7 mouse cellular contexts compared by ENCODE assay signal in genomic region chr11:85492231-85492630, GRCm38 (mm10).
DNase-seq lines count a peak whose midpoint lies in the region; ATAC-seq lines count a peak whose summit lies in the region.

No protein-coding gene starts in this region.

- no peak for ATAC-seq in heart, embryonic 13.5 days (ENCODE audit: extremely low read depth, insufficient number of reproducible peaks, low FRiP score, low TSS enrichment)
- peak; percentile 32 for ATAC-seq in liver, embryonic 16.5 days (ENCODE audit: low read depth)

- H3K27ac ChIP-seq in heart, embryonic 13.5 days (replicated peaks), result peak overlapping the region; percentile 80
- H3K27ac ChIP-seq in liver, embryonic 16.5 days (ENCODE audit: low read length), result no peak overlapping the region

- DNase-seq in adrenal gland, adult 8-10 months, result peak; percentile 32
- peak; percentile 36 for DNase-seq in embryo, embryonic 11 days
- peak; percentile 48 for DNase-seq in layer of hippocampus, adult 11-12 months (ENCODE audit: low spot score)
- peak; percentile 25 for DNase-seq in yolk sac, embryonic 10.5 days (ENCODE audit: low spot score)
- no peak for DNase-seq in thymus, postnatal 25 days

- H3K36me3 ChIP-seq in heart, embryonic 13.5 days, result no peaks in the 10 kb centered on the region
- H3K36me3 ChIP-seq in liver, embryonic 16.5 days (ENCODE audit: control insufficient read depth, insufficient read depth), result no peaks in the 10 kb centered on the region

- H3K27me3 ChIP-seq in heart, embryonic 13.5 days (replicated peaks), result no peaks in the 10 kb centered on the region
- H3K27me3 ChIP-seq in liver, embryonic 16.5 days (ENCODE audit: control insufficient read depth, insufficient read depth, low read depth, low read length), result no peaks in the 10 kb centered on the region

- H3K4me3 ChIP-seq in heart, embryonic 13.5 days, result peak overlapping the region; percentile 31
- H3K4me3 ChIP-seq in liver, embryonic 16.5 days (ENCODE audit: low read depth, low read length), result no peak overlapping the region

- WGBS in heart, embryonic 13.5 days, result 6% methylated on average over 12 of the region's 12 CpGs
- WGBS in liver, embryonic 16.5 days (ENCODE audit: insufficient replicate concordance), result 11% methylated on average over 12 of the region's 12 CpGs

- no peaks in the 10 kb centered on the region for H3K9me3 ChIP-seq in heart, embryonic 13.5 days
- H3K9me3 ChIP-seq in liver, embryonic 16.5 days (replicated peaks; ENCODE audit: control insufficient read depth, low read length), result no peaks in the 10 kb centered on the region

- H3K9ac ChIP-seq in heart, embryonic 13.5 days, result peak overlapping the region; percentile 61; the same call in 1 of the 2 replicates
- no peak overlapping the region for H3K9ac ChIP-seq in liver, embryonic 16.5 days (ENCODE audit: low read depth, low read length)

- peak overlapping the region; percentile 64 for H3K4me2 ChIP-seq in heart, embryonic 13.5 days
- no peak overlapping the region for H3K4me2 ChIP-seq in liver, embryonic 16.5 days (ENCODE audit: low read depth, low read length)

- peaks cover 34% of the 10 kb centered on the region for H3K4me1 ChIP-seq in heart, embryonic 13.5 days
- no peaks in the 10 kb centered on the region for H3K4me1 ChIP-seq in liver, embryonic 16.5 days (ENCODE audit: control insufficient read depth, low read depth, low read length)
